Mouse (Mus musculus) induced T-regulatory cell, adult 2 months (primary cell): ENCODE measurements around the gene Capn5.

Experiments used
- DNase-seq: peaks from one replicate; pipeline ENCODE4 v3.0.0-alpha.2; 2012; ENCODE audit warnings: low read depth

The Capn5 gene

DNA sequence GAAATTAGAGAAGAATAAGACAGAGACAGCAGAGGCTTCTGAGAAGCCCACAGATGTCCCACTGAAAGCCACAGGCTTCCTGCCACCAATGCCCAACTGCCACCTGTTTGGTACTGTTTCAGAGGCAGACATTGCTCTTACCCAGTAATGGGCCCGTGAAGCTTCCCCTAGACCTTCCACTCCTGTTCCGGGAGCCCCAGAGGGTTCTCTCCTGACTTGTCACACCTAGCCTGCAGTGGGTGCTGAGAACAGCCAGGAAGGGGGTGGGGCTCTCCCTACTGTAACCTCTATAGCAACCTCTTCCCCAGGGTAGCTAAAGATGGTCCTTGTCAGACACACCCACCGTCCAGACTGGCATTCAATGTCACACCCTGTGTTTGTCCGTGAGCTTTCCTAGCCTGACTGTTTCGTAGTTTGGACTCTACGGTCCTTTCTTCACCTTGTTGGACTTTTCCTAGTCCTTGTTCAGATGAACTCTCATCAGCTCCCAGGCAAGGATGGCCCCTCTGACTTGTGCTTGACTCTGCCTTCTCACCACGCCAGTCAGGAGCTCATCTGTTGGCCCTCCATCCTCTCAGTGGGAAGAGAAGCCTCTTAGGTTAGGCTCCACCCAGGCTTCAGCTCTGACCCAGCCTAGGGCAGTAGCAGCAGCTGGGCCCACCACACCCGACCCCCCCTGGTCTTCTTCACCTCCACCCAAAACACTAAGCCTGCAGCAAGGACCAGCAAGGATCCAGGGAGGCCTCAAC is 1.6 kb downstream of the Capn5 start:
- DNase-seq, result peak; percentile 41

DNA sequence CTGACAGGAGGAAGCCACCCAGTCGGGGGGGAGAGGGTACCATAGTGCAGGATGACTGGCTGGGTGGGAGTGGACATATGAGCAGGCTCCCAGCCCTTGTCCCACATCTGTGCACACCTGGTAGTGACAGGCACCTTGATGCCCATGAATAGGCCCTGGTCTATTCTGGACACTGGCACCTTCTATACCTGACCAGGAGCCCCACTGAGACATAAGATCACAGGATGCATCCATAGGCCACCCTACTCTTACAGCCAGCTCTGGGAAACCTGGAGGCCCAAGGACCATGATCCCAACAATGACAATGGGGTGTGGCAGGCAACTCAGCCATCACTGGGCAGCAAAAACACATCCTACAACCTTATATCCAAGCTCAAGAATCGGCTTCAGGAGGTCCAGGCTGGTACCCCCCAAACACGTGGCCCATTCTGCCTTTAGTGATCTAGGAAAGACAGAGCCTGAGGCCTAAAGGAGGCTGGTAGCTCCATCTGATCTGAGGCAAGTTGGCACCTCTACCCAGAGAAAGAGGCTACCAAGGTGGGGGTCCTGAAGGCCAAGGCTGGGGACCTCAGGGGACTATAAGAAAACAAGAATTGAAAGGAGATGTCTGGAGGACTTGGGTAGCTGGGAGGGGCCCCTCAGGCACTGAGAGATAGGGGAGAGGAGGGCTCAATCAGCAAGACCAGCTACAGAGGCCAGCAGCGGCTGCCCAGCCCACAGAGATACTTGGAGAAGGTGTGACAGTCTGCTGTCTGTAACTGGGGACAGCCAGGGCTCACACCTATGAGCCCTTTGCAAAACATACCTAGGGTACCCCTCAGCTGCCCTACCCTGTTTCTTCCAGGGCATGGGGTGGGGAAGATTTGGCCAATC is 3.0 kb downstream of the Capn5 start:
- no peak for DNase-seq

GRCm38 (mm10) chr7:98173408-98173807 is 4.7 kb downstream of the Capn5 start:
- no peak for DNase-seq

DNA sequence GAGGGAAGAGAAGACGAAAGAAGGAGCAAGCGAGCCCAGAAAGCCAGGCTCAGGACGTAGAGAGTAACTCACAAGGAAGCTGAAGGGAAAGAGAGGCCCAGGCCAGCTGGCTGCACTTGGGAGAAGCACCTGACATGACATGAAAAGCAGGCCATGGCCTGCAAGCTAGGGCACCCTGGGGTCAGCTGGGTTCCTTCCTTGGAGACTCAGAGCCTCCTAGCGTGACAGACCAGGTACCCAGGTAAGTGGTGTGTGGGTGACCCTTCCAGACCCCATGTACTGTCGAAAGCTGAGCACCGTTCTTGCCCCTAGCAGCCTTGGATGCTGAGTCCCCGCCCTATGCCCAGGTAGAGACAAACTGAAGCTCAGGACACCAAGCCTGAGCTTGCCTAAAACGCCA is 5.4 kb downstream of the Capn5 start:
- no peak for DNase-seq

DNA sequence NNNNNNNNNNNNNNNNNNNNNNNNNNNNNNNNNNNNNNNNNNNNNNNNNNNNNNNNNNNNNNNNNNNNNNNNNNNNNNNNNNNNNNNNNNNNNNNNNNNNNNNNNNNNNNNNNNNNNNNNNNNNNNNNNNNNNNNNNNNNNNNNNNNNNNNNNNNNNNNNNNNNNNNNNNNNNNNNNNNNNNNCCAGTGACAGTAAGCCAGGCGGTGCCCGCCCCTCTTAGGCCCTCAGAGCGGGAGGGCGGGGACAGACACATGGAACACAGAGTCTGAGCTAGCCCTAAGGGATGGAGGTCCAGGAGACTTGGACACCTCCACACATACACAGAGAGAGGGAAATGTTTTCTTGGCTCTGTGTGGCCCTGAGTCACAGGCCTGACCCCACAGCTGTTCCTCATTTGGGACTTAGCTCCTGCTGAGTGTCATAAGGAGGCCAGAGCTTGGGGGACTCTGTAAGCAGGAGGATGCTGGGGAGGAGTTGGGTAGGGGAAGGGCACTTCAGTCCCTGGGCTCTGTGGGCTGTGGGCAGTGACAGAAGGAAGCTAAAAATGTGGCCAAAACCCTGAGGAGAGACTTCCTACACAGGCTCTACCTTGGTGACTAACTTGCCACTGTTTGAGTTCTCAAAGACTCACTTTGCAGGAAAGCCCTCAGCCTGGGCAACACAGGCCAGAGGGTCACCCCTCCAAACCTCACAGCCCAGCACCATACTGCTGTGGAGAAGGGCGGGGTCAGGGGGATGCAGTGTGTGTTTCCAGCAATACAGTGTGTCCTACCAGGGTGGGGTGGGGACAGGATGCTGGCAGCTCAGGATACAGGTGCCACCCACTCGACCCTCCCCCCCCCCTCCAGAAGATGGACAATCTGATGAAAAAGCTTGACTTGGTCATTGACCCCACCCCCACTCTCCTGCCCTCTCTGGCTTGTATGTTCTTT is 6.7 kb downstream of the Capn5 start:
- DNase-seq, result peak; percentile 29

- peak; percentile 68 for DNase-seq
Observed at GRCm38 (mm10) chr7:98164999-98165528, 13.0 kb downstream of the Capn5 start.

DNA sequence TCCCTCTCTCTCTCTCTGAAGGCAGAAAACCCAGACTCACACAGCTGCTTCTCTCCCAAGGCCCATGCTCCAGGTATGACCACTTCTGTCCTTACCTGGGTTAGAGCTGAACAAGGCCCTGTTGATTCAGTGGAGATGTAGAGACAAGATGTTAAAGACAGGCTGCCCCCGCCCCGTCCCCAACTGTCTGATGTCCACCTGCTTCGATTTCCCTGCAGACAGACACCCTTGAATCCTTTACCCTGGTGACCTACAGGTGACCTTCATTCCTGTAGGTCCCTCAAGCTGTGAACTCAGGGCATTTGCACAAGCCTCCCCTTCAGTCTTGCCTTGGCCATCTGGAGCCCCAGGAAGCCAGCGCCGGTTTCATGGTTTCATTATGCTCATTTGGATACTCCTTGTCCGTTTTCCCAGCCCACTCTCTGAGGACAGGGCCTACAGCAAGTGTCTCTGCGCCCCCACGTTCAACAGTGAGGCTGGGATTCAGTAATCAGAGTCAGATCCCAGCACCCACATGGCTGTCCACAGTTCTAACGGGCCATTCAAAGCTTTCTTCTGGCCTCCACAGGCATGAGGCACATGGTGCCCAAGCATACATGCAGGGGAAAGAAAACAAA is 13.6 kb downstream of the Capn5 start:
- DNase-seq, result no peak

DNA sequence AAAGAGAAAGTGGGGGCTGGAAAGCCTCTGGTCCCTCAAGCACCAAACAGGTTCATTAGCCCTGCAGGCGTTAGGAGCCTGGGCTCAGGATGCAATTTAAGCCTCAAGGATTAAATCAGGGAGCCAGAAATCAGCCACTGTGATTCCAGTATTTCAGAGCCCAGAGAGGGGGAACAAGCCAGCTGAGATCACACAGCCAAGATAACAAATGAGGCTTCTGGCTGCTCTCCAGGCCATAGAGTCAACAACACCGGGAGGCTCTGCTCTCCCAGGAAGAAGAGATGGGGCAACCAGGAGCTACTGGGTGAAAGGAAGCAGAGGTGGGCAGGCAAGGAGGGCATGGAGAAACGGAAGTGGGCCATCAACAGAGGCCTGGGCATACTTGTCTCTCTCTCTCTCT is 14.4 kb downstream of the Capn5 start:
- DNase-seq, result no peak

DNA sequence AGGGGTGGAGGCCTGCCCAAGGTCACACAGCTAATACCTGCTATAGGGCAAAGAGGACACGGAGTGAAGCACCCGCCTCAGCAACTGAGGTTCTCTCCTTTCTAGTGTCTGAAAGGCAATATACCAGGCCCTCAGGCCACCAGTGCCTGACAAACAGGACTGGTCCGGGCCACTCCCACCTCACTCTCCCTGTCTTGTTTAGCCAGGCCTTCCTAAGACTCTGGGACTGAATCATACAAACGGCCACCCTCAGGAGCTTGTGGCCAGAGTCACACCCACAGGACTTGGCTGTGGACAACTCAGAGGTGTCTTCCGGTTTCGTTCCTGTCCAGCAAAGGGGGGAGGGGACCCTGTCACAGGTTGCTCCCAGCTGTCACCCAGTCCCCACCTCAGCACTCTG is 15.8 kb downstream of the Capn5 start:
- no peak for DNase-seq

GRCm38 (mm10) chr7:98160041-98160740 is 17.9 kb downstream of the Capn5 start:
- no peak for DNase-seq

- no peak for DNase-seq
Observed at GRCm38 (mm10) chr7:98158481-98158880, 19.6 kb downstream of the Capn5 start.

DNA sequence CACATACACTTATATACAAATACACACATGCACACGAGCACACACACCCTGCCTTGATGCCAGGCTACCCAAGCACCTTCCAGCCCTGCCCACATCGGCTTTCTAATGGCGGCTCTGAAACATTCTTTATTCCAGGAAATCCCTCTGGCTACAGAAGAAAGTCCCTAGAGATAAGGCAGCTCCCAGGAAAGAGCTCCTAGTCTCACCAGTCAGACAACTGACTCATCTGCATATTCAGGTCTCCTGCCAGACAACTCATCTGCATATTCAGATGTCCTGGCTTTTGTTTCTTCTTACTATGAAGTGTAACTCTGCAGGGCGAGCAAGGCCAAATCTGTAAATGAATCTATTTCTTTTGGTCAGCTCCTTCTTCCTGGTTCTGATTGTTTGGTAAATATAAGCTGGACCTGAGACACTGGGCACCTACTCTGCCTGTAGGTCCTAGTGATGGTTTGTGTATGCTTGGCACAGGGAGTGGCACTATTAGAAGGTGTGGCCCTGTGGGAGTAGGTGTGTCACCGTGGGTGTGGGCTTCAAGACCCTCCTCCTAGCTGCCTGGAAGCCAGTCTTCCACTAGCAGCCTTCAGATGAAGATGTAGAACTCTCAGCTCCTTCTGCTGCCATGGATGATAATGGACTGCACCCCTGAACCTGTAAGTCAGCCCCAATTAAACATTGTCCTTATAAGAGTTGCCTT is 20.3 kb downstream of the Capn5 start:
- no peak for DNase-seq

DNA sequence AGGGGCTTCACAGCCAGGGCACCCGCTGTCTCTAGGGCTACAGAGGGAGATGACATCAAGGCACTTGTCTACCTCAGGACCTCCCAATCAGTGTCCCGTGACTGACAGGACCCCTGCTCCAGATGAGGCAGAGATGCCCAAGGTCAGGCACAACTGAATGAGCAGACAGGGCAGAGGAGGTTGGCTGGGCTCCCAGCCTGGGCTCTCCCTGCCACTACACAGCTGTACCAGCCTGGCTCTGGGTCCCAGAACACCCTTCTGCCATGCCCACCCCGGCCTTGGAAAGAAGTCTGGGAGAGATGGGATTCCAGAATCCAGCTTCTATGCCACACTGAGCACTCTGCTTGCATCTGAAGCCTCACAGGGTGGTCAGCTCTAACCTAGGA is 21.8 kb downstream of the Capn5 start:
- no peak for DNase-seq

DNA sequence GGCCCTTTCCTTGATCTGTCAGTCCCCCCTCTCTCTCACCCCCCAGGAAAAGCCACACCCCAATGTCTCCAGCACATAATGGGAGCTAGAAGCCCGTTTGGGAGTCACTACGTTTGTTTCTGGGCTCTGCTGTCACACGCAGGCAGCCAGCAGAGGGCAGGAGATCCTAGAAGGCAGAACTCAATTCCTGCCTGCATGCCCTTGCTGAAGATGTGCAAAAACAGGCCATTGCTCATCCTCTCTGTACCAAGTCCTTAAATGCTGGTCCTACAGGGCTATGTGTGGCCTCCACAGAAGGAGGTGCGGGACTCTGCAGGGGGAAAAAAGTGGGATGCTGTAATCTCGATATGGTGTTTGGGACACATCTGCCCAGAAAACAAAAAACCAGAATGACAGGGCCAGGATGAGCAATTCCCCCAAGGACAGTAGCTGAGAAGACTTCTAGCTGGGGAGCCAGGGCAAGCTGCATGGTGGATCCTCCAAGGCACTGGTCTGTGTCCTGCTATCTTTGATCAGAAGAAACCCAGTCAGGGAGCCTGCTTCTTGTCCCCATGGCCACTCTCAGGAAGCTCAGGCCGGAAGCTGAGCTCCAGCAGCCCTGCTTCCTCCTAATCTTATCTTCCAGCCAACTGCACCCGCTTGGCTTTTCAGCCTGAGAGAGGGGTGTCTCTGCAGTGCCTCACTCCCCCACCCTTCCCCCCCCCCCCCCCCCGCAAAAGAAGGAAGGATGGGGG is 22.4 kb downstream of the Capn5 start:
- DNase-seq, result peak; percentile 72

DNA sequence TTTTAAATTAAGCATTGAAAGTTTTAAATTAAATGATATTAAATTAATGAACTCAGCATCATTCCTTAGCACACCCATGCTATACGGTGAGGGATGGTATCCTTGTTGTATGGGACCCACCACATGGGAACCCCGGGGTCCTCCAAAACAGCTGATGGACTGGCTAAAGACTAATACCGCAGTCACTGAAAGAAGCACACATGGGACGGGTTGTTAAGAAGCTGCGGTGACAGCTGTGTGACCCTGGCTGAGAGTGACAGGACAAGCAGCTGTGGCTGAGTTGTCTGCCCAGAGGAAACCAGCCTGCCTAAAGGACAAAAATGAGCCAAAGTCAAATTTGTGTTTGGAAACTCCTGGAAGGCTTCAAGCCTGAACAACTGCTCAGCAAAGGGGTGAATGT is 24.2 kb downstream of the Capn5 start:
- DNase-seq, result no peak

DNA sequence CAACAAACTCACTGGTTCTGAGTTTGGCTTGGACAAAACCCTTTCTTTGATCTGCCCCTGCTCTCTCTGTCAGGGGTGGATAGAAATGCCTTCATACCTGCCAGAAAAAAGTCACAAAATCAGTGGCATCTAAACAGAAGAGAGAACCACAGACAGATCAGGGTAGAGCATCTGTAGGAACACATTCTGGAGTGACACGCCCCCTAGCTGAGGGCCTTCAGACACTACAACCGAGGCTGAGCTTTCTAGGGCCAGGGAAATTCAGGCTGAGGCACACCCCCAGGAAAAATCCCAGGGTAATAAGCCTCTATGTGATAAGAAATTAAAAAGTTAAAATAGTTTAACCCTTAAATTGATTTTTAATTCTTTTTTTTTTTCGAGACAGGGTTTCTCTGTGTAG is 24.7 kb downstream of the Capn5 start:
- no peak for DNase-seq

GRCm38 (mm10) chr7:98152400-98152799 is 25.7 kb downstream of the Capn5 start:
- DNase-seq, result no peak

DNA sequence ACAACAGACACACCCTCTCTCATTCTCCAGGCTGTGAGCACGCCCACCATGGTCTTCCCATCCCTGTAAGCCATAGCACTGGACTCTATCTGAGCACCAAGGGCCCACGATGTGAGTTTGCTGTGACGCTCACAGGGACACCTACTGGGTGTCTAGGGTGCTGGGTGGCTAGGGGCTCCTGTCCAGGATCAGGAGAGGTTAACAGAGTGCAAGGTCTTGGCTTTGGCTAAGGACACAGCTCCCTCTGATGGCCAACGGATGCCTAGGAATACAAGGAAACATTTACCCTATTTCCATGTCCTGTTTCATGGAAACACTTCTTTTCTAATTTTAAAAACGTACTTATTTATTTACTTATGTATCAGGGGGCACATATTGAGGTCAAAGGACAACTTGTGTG is 27.5 kb downstream of the Capn5 start:
- DNase-seq, result no peak

DNA sequence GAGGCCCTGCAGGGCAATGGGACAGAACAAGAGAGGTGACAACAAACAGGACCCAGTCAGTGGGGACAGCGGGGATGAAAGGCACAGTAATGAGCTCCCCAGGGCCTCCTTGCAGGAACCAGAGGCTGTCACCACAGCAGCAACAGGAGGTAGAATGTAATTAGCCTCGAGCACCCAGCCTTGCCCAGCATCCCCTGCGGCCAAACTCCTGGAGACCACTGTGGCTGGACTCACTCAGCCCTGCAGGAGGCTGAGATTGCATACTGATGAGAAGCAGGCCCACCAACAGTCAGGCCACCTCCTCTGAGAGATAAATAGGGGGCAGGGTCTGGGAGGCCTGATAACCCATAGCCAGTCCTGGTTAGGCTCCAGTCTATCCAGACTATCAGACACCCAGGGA is 28.3 kb downstream of the Capn5 start:
- DNase-seq, result no peak
